Mouse (Mus musculus) brain, embryonic 14.5 days (tissue): ENCODE data around the gene Rnf215.

Experiments
- CTCF ChIP-seq: fragments of 200-500 bp; IDR thresholded peaks from 2 replicates; pipeline ENCODE4 v1.5.1; 2012; ENCODE audit warnings: inconsistent platforms, mild to moderate bottlenecking, moderate library complexity, borderline replicate concordance; ENCODE audit not compliant: insufficient read depth, insufficient read length; ENCODE audit errors: extremely low read depth
- POLR2A ChIP-seq: fragments of 200-500 bp; IDR thresholded peaks from 2 replicates; pipeline ENCODE4 v1.6.1; 2012; ENCODE audit warnings: mild to moderate bottlenecking, inconsistent platforms, borderline replicate concordance; ENCODE audit not compliant: poor library complexity, insufficient read depth, insufficient read length, severe bottlenecking; ENCODE audit errors: extremely low read depth

DNA sequence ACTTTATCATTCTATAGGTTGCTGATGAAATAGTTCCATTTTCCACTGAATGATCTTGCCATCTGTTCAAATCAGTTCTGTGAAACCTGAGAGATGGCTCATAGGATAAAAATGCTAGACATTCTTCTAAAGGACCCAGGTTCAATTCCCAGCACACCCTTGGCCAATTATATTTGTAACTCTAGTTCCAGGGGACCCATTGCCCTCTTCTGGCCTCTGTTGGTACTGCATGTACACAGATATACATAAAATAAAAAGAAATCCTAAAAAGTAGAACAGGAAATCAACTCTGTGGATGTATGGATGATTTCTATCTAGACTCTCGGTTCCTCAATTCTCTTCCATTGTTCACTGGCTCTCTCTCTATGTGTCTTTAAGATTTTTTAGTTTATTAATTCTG lies 7.9 kb upstream of the Rnf215 start:
- TF ChIP-seq CTCF (no peak), POLR2A (no peak)
